Mouse (Mus musculus) embryo, embryonic 10.5 days (tissue): ENCODE measurements around the gene Zc3h6.
A peak's percentile ranks its signal among the peaks of the same experiment; 100 is the strongest.

Experiments used
- DNase-seq: peaks from one replicate; pipeline ENCODE4 v3.0.0-alpha.2; 2015; ENCODE audit warnings: low spot score

Zc3h6 gene

GRCm38 (mm10) chr2:129035381-129035780, 68.2 kb downstream of the Zc3h6 start:
- DNase-seq = no peak

GRCm38 (mm10) chr2:129038426-129038936, 71.3 kb downstream of the Zc3h6 start:
- DNase-seq = no peak

- peak; percentile 59 for DNase-seq
These were observed 71.9 kb downstream of the Zc3h6 start for GRCm38 (mm10) chr2:129038937-129039631.

- DNase-seq = peak; percentile 10
These were observed 73.4 kb downstream of the Zc3h6 start for GRCm38 (mm10) chr2:129040567-129040966.

- DNase-seq = no peak
These were observed 79.1 kb downstream of the Zc3h6 start for GRCm38 (mm10) chr2:129046172-129046845.

- no peak for DNase-seq
These were observed 79.6 kb downstream of the Zc3h6 start for GRCm38 (mm10) chr2:129046846-129047196.

- DNase-seq = no peak
These were observed 80.6 kb downstream of the Zc3h6 start, which contains the start of gene Vinac1 for GRCm38 (mm10) chr2:129047811-129048210. Gene Vinac1, minus strand, starts transcription at chr2:129048172.

- no peak for DNase-seq
These were observed 85.3 kb downstream of the Zc3h6 start for GRCm38 (mm10) chr2:129052451-129052983.

GRCm38 (mm10) chr2:129055741-129056140, 88.5 kb downstream of the Zc3h6 start:
- no peak for DNase-seq

- DNase-seq = peak; percentile 46
These were observed 89.4 kb downstream of the Zc3h6 start for GRCm38 (mm10) chr2:129056597-129056996.

- no peak for DNase-seq
These were observed 90.1 kb downstream of the Zc3h6 start for GRCm38 (mm10) chr2:129057256-129057655.

- no peak for DNase-seq
These were observed 90.7 kb downstream of the Zc3h6 start for GRCm38 (mm10) chr2:129057920-129058361.

- no peak for DNase-seq
These were observed 94.4 kb downstream of the Zc3h6 start for GRCm38 (mm10) chr2:129061456-129062059.

- peak; percentile 83 for DNase-seq
These were observed 98.5 kb downstream of the Zc3h6 start, which contains the start of gene Ttl for GRCm38 (mm10) chr2:129065437-129066282. Gene Ttl, plus strand, starts transcription at chr2:129065942.

- peak; percentile 79 for DNase-seq
These were observed 99.1 kb downstream of the Zc3h6 start for GRCm38 (mm10) chr2:129066326-129066725.
